Mouse (Mus musculus): ENCODE results near the gene Gm3045.

The Gm3045 gene

GRCm38 (mm10) chr13:56426365-56426764 lies at the start of gene Gm3045:
Gm3045 (plus strand) TSS chr13:56426594.
- no peak for DNase-seq

- DNase-seq: no peak
These were observed 45.3 kb upstream of the Gm3045 start for GRCm38 (mm10) chr13:56380855-56381685.

DNA sequence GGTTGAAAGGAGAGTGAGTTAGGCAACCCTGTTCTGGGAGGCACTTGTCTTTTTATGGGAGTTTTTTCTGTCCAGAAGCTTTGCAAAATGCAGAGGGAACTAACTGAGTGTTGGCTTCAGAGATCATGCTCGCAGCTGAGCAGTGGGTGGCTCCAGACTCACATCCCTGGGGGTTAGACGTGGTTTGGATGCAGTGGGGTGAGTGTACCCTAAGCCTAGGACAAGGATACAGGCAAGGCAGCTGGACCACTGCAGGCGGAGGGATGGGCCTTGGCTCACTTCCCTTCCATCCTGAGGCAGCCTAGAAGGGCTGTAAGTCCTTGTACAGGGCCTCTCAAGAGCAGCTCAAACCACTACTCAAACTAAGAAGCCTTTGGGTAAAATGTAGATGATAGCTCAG lies 43.0 kb upstream of the Gm3045 start:
- DNase-seq: no peak

- DNase-seq: no peak
These were observed 40.0 kb upstream of the Gm3045 start for GRCm38 (mm10) chr13:56386411-56386810.

- no peak for DNase-seq
These were observed 39.0 kb upstream of the Gm3045 start for GRCm38 (mm10) chr13:56387374-56387773.

- no peak for DNase-seq
These were observed 38.4 kb upstream of the Gm3045 start for GRCm38 (mm10) chr13:56388042-56388441.

DNA sequence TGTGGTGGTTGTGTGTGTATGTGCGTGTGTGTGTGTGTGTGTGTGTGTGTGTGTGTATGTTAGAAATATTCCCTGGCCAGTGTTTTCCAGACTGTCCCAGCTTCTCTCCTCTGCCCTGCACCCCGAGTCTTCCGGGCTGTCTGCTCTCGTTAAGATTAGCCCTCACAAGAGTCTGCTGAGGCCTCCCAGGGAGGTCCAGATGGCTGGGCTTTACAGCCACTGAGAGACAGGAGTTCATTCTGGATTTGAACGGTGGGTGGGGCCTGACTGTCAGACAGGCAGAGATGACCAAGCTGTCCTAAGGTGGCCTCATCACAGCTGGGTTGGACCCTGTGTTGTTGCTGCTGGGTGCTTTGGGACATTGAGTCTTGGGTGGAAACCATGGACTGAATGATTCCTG lies 28.8 kb upstream of the Gm3045 start:
- peak; percentile 13 for DNase-seq

DNA sequence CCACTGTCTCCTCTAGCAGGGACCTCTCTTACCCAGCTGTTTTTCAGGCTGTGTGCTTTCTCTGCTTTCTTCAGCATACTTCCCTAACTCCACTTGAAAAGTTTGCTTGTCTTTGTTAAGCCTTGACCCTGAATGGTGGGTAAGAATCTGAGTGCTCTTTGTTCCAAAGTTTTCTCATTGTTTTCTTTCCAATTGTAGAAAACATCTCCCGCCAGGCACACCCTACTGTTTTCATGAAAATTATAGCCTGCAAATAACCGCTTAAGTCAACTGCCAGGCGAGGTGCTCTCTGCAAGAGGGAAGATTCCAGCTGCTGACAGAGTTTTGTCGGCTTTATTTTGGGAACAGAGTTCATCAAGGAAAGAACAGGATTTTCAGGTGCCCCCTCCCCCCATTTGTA lies 25.2 kb upstream of the Gm3045 start:
- no peak for DNase-seq

DNA sequence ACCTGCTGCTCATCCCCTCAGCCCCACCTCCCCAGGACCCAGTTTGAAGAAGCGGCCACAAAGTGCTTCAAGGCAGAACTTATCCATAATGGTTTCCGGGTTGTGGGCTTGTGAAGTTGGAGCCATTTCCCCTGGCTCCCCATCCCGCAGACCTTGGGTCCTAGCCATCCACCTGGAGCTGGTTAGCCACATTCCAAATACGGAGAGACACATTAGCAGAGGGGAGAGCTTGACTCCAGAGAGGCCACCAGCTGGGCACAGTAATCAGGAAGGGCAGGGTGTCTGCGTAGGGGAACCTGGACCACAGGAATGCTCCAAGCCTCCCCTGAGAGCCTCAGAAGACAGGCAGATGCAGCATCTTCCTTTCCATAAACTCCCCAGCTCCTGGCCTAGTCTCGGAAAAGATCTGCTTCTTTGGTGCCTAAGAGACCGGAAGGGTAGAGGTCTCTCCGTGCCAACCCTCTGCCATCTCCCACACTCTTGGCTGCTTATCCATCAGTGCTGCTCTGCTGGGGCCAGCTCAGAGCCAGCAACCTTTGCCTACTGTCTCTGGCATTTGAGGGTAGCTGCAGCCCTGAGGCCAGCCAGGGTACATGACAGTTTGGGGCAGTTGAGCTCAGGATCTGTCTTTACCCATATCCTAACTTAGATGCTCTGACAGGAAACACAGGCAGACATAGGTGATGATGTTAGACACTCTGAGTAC lies 22.9 kb upstream of the Gm3045 start:
- no peak for DNase-seq

- DNase-seq: no peak
These were observed 21.8 kb upstream of the Gm3045 start for GRCm38 (mm10) chr13:56404511-56405140.

GRCm38 (mm10) chr13:56412286-56412873 lies 14.0 kb upstream of the Gm3045 start:
- DNase-seq: no peak

GRCm38 (mm10) chr13:56418685-56419483 lies 7.5 kb upstream of the Gm3045 start:
- no peak for DNase-seq

DNA sequence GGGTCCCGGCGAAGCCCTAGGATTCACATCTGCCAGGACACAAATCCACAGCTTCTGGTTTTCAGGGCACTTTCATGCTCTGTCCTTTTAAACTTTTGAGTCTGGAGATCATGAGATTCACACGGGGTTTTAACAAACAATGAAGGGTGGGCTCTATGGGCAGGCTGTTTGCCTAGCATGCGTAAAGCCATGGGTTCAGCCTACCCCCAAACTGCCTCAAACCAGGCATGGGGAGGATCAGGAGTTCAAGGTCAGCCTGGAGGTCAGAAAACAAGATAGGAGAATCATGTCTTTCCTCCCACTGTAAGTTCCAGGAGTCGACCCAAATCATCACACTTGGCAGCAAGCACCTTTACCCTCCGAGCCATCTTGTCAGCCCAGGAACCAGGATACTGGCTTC lies 6.9 kb upstream of the Gm3045 start:
- DNase-seq: no peak

- peak; percentile 63 for DNase-seq
These were observed 4.2 kb upstream of the Gm3045 start for GRCm38 (mm10) chr13:56422072-56422723.

- no peak for DNase-seq
These were observed 463 bp upstream of the Gm3045 start for GRCm38 (mm10) chr13:56425931-56426330.

DNA sequence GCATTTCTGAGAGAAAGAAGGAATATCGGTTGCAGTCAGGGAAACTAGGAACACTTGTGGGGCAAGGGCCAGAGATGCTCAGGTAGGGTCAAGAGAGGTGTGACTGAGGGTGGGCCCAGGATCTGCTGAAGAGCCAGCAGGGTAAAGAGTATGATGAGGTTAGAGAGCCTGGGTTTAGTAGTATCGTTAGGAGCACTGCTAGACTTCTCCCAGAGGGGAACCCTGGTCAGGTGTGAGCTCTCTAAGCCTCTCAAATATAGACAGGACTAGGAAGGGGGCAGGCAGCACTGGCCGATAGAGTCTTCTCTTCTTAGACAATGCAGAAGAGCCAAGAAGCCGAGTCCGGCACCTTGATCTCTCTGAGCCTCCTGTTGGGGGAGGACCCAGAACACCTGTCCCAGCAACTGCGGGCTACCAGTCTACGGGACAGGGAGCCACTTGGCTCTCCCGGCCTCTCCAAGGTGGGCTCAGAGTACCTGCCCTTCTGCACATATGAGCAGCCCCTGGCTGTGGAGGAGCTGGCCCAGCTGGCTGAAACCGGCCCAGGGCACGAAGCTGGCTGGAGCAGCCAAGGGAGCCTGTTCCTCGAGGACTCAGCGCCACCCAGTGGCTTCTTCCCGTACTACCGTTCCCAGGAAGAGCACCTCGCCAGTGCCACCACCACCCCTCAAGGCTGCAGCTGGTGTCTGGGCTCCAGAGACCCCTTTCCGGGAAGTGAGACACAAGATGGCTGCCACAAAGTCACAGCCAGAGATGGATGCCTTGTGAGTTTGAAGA lies 2.5 kb downstream of the Gm3045 start:
- DNase-seq: peak; percentile 73

DNA sequence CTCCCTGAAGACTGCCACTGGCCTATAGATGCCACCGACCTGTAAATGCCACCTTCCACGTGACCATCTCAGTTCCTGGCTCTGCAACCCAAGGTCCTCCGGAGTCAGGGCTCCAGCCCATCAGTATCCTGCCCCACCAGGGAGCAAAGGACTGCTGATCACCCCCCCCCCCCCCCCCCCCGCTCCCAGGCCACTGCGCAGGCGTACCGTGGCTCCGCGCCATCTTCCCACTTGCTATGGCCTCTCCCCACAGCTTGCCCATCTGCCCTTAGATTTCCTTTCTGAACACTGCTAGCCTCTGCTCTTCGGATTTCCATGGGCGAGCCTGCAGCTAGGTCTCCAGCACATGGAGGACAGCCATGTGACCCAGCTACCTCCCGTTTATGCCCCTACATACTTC lies 6.1 kb downstream of the Gm3045 start:
- no peak for DNase-seq

DNA sequence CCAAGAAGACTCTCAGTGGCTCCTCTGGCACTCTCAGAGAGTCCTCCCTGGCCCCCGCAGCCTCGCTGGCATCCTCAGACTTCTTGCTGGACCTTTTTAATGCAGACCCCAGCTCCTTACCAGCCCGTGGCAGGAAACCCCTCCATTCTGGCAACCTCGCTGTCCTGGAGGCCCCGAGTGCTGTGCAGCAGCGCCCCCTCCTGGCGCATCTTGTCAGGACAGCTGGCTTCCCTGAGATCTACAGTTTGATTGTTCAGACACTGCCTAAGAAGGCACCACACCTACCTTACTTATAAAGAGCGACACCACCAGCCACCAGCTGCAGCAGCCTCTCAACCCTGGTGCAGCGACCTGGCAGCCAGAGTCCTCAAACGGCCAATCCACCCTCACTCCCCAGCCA lies 7.1 kb downstream of the Gm3045 start:
- peak; percentile 60 for DNase-seq

- DNase-seq: no peak
These were observed 7.9 kb downstream of the Gm3045 start for GRCm38 (mm10) chr13:56434311-56434751.

- DNase-seq: no peak
These were observed 9.4 kb downstream of the Gm3045 start for GRCm38 (mm10) chr13:56435615-56436287.
